Mouse (Mus musculus): Measurements from ENCODE around the gene Trappc13.
"Not testable (repeated sequence)": the region's sequence is repeated elsewhere in the genome, so short reads cannot be mapped to it uniquely, and the experiment has no call there.

Gene Trappc13

GRCm38 (mm10) chr13:104177796-104178649, at the start of gene Trappc13:
Gene Trappc13 (minus strand): TSS chr13:104178469.
- DNase-seq (ENCODE audit: low spot score in 2 of 2) = peak in 1 of 2 experiments; percentile 88

GRCm38 (mm10) chr13:104227478-104227877, 49.2 kb upstream of the Trappc13 start:
- no peak for DNase-seq (ENCODE audit: low spot score in 2 of 2)

- no peak for DNase-seq (ENCODE audit: low spot score in 2 of 2)
Measured at GRCm38 (mm10) chr13:104204313-104204712, 26.0 kb upstream of the Trappc13 start.

DNA sequence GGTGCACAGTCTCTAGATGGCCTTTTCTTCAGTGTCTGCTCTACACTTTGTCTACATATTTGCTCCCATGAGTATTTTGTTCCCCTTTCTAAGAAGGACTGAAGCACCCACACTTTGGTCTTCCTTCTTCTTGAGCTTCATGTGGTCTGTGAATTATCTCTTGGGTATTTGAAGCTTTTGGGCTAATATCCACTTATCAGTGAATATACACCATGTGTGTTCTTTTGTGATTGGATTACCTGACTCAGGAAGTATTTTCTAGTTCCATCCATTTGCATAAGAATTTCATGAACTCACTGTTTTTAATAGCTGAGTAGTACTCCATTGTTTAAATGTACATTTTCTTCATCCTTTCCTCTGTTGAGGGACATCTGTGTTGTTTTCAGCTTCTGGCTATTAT, 17.6 kb upstream of the Trappc13 start:
- DNase-seq (ENCODE audit: low spot score in 2 of 2) = not testable (repeated sequence)

GRCm38 (mm10) chr13:104187357-104187756, 9.1 kb upstream of the Trappc13 start:
- DNase-seq (ENCODE audit: low spot score in 2 of 2) = no peak

DNA sequence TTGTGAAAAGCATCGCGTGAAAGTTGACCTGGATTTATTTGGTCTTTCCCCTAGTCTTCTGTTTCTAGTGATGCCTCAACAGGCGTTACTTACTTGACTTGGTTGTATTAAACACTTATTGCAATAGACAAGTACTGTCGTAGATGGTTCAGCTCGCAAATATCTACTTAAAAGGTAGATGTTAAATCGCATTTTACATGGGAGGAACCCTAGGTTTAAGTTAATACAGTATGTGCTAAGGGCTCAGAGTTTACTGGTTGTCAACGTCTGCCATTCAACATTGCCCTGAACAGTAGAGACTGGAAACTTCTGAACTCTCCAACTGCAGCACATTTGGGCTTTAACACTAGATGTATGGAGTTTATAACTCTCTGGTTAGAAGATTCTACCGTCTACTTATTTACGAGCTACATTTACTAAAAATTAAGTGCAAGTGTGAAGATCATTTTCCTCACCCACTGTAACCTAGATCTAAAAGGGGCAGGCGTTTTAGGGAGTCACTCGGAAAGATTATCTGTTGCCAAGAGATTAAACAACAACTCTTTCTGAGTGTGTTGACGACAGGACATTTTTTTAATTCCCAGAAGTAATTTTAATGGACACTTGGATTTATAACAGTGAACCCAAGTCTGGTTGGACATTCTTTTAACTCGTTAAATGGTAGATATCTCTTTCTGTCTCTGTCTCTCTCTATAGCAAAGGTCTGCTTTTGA, 1.1 kb upstream of the Trappc13 start:
- DNase-seq (ENCODE audit: low spot score in 2 of 2) = no peak

GRCm38 (mm10) chr13:104178650-104179121, 417 bp upstream of the Trappc13 start, which contains the start of gene Trim23:
Gene Trim23 (plus strand): TSS chr13:104178797.
- peak; percentile 95 to 96 for DNase-seq (ENCODE audit: low spot score in 2 of 2)

GRCm38 (mm10) chr13:104176874-104177273, 1.4 kb downstream of the Trappc13 start:
- DNase-seq (ENCODE audit: low spot score in 2 of 2) = no peak

GRCm38 (mm10) chr13:104172498-104172897, 5.8 kb downstream of the Trappc13 start:
- no peak for DNase-seq (ENCODE audit: low spot score in 2 of 2)

DNA sequence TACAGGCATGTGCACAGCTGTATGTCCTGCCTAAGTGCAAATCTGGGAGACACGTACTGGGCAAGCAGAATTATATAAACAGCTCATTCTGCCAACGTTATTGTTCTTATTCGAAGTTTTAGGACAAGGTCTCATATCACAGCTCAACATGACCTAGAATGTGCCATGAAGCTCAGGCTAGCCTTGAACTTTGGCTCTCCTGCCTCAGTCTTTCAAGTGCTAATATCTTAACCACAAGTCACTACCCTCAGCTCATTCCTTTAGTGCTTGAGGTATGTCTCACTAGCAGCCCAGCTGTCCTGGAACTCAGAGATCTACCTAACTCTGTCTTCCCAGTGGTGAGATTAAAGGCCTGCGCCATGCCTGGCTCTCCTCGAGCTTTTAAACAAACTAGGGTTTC, 6.6 kb downstream of the Trappc13 start:
- no peak for DNase-seq (ENCODE audit: low spot score in 2 of 2)

DNA sequence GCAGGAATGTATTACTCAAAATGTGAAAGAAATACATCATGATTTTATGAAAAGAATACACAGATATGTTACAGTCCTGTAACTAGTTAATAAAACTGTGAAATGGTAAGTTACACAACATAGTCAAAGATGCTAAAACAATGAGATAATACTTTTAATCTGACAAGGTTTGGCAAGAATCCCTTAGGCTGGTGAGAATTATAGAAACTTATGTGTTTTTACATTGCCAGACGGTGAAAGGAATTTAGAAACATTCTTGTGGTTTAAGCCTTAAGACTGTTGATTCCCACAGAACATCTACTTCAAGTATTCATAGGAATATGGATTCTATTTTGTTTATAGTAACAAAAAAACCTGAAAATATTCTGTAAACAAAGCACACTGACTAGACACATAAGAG, 22.6 kb downstream of the Trappc13 start:
- no peak for DNase-seq (ENCODE audit: low spot score in 2 of 2)

GRCm38 (mm10) chr13:104155106-104155505, 23.2 kb downstream of the Trappc13 start:
- DNase-seq (ENCODE audit: low spot score in 2 of 2) = no peak

GRCm38 (mm10) chr13:104154180-104154579, 24.1 kb downstream of the Trappc13 start:
- no peak for DNase-seq (ENCODE audit: low spot score in 2 of 2)

GRCm38 (mm10) chr13:104145646-104146045, 32.6 kb downstream of the Trappc13 start:
- no peak for DNase-seq (ENCODE audit: low spot score in 2 of 2)

- DNase-seq (ENCODE audit: low spot score in 2 of 2) = no peak
Measured at GRCm38 (mm10) chr13:104144871-104145270, 33.4 kb downstream of the Trappc13 start.

- DNase-seq (ENCODE audit: low spot score in 2 of 2) = peak; percentile 69 to 77
Measured at GRCm38 (mm10) chr13:104139369-104140209, 38.7 kb downstream of the Trappc13 start.

DNA sequence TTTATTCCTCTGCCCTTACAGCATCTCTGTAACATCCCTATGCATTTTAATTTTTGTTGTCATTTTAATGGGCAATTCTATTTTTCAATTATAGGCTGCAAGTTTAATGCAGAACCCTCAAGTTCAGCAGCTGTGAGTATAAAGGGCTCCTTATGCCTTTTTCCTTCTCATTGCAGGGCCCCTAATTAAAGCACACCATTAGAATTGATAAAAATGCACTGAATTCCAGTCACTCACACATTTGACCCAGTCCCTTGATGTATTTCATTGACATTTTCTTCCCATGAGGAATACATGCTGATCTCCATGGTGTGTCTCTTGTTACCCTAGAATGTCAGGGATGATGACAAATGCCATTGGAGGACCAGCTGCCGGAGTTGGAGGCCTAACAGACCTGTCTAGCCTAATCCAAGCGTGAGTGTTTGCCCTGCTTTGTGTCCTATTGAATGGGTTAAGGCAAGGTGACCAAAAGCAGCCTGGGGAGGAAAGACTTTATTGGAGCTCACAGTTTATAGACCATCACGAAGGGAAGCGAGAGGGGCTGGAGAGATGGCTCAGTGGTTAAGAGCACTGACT, 43.7 kb downstream of the Trappc13 start:
- no peak for DNase-seq (ENCODE audit: low spot score in 2 of 2)

DNA sequence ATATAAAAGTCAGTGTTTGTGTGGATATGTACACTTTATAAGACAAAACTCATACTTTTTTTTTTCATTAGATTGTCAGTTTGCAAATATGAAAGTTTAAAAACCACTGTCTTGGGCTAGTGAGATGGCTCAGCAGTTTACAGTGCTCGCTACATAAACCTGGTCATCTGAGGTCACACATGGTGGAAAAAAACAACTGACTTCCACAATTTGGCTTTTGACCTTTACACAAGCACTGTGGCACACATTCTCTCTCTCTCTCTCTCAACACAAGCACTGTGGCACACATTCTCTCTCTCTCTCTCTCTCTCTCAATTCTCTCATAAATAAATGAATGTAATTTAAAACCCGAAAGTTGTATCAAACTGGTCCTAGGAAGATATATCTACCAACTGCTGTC, 45.7 kb downstream of the Trappc13 start:
- no peak for DNase-seq (ENCODE audit: low spot score in 2 of 2)

GRCm38 (mm10) chr13:104123662-104124381, 54.4 kb downstream of the Trappc13 start:
- no peak for DNase-seq (ENCODE audit: low spot score in 2 of 2)

DNA sequence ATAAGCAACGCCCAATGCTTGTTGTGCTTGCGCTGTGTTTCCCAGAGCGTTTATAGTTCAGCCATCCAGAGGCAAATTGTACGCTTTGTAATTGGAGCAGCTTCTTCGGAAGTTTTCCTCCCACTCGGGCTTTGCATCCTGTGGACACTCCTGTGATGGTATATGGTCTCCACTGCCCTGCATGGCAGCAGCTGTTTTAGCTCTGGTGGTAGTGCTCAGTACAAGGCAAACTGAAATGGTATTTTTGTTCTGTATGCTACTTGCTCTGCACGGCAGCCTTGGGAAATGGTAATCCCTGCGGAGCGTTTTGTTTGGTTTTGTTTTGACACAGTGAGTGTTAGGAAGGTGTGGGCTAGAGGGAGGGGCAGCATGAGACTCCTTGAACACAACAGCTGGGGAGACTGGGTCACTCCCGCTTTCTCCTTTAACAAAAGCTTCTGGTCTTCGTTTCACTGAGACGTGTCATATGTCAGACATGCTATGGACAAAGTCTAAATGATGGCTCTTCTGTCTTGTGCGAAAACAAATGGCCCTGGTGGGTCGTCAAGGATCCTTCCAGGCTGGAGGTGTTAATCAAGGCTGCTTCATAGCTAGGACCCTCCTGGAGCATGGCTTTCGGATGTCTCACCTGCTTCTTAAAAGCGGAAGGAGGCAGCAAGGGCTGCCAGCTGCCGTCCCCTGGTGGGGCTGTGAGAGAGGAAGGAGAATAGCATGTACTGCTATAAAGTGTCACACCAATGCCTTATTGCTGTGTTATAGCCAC, 56.0 kb downstream of the Trappc13 start:
- DNase-seq (ENCODE audit: low spot score in 2 of 2) = no peak
